Mouse (Mus musculus) midbrain, postnatal 0 days (tissue): ENCODE results near the gene Daam1. TPM values are rescaled to one million over a fixed set of nuclear protein-coding genes. Genes with fewer than 3 reads are reported as not detected.

Experiments used
- ATAC-seq: fragments of 200-750 bp; cut with Nextera tagmentation; 2 replicates; pipeline ENCODE4 v1.8.0; 2017; ENCODE audit warnings: moderate number of reproducible peaks, mild to moderate bottlenecking, moderate TSS enrichment, moderate library complexity; ENCODE audit not compliant: low FRiP score
- DNase-seq: peaks from one replicate; pipeline ENCODE4 v3.0.0-alpha.2; 2015; ENCODE audit warnings: low spot score
- H3K27ac ChIP-seq: fragments of 300-500 bp; sonication (generic); 2 replicates; pipeline ENCODE4 v1.5.1; 2014; ENCODE audit warnings: low read depth, mild to moderate bottlenecking, low read length, mixed read lengths
- H3K27me3 ChIP-seq: fragments of 300-500 bp; sonication (generic); 2 replicates; pipeline ENCODE4 v1.6.1; 2014; ENCODE audit warnings: low read length, control low read depth, mixed read lengths; ENCODE audit not compliant: insufficient read depth
- H3K36me3 ChIP-seq: fragments of 300-500 bp; sonication (generic); 2 replicates; pipeline ENCODE4 v1.6.1; 2014; ENCODE audit warnings: low read length, control low read depth, mixed read lengths; ENCODE audit not compliant: insufficient read depth
- H3K4me1 ChIP-seq: fragments of 300-500 bp; sonication (generic); 2 replicates; pipeline ENCODE4 v1.6.1; 2014; ENCODE audit warnings: mild to moderate bottlenecking, control low read depth, antibody characterized with exemption, low read length, mixed read lengths; ENCODE audit not compliant: insufficient read depth
- H3K4me2 ChIP-seq: fragments of 300-500 bp; sonication (generic); 2 replicates; pipeline ENCODE4 v1.6.1; 2014; ENCODE audit warnings: low read depth, mild to moderate bottlenecking, low read length, mixed read lengths; ENCODE audit not compliant: poor library complexity, severe bottlenecking
- H3K4me3 ChIP-seq: fragments of 300-500 bp; sonication (generic); 2 replicates; pipeline ENCODE4 v1.5.1; 2014; ENCODE audit warnings: low read depth, mild to moderate bottlenecking, low read length, moderate library complexity
- H3K9ac ChIP-seq: fragments of 300-500 bp; sonication (generic); replicated peaks from 2 replicates; pipeline ENCODE4 v1.6.1; 2014; ENCODE audit warnings: mild to moderate bottlenecking, low read length, moderate library complexity, mixed read lengths; ENCODE audit not compliant: poor library complexity, severe bottlenecking
- H3K9me3 ChIP-seq: fragments of 300-500 bp; sonication (generic); 2 replicates; pipeline ENCODE4 v1.6.1; 2016; ENCODE audit warnings: low read length, control low read depth
- CTCF ChIP-seq: IDR thresholded peaks from 2 replicates; pipeline ENCODE4 v1.5.1; 2016; ENCODE audit warnings: antibody characterized with exemption, mild to moderate bottlenecking
- WGBS: fragments of 180-500 bp; shearing (Covaris S2); extraction: QIAGEN DNeasy Blood & Tissue Kit; methylation state at CpG from one replicate; pipeline ENCODE4 v1.1.7; 2014; 5-methylcytosine and 5-hydroxymethylcytosine counted together
- polyA plus RNA-seq: library from polyadenylated mRNA; unstranded; fragments of >200 nt; fragmentation: Nextera tagmentation; extraction: Ambion mirVana; gene quantifications from 2 replicates; pipeline ENCODE4 v1.2.1, GENCODE M21; 2015
- total RNA-seq: library from RNA; depleted of rRNA; stranded (reverse); fragments of >200 nt; gene quantifications from 2 replicates; pipeline ENCODE4 v1.2.3, GENCODE M21; 2014

The Daam1 gene
- total and polyA plus RNA-seq, 2 experiments from 2014 or later: 27.3 to 86.0 TPM

- Histone ChIP-seq H3K27me3 (no peaks in the 10 kb centered on the region), H3K4me1 (peaks cover 12% of the 10 kb centered on the region; the same call in 1 of the 2 replicates), H3K4me2 (no peak overlapping the region), H3K9ac (no peak overlapping the region; the same call in 1 of the 2 replicates), H3K27ac (no peak overlapping the region), H3K36me3 (0 out of 2 replicates have a peak, but pooled peaks cover 5% of the 10 kb centered on the region), H3K9me3 (no peaks in the 10 kb centered on the region), H3K4me3 (no peak overlapping the region)
- DNase-seq (no peak), ATAC-seq (no peak)
- no peak for TF ChIP-seq CTCF
Measured at GRCm38 (mm10) chr12:71856480-71856754, 25.5 kb downstream of the Daam1 start.

- peaks cover 14% of the 10 kb centered on the region; the same call in 1 of the 2 replicates for H3K4me1 ChIP-seq
- H3K36me3 ChIP-seq: 0 out of 2 replicates have a peak, but pooled peaks cover 5% of the 10 kb centered on the region
- H3K4me2 ChIP-seq: no peak overlapping the region
- no peaks in the 10 kb centered on the region for H3K9me3 ChIP-seq
- DNase-seq (no peak), ATAC-seq (no peak)
- whole genome bisulfite sequencing: 63% methylated on average over 5 of the region's 5 CpGs
- no peak overlapping the region for H3K9ac ChIP-seq
- no peak for TF ChIP-seq CTCF
- no peak overlapping the region for H3K27ac ChIP-seq
- H3K4me3 ChIP-seq: no peak overlapping the region
- no peaks in the 10 kb centered on the region for H3K27me3 ChIP-seq
Measured at GRCm38 (mm10) chr12:71859096-71859495, 28.2 kb downstream of the Daam1 start.

DNA sequence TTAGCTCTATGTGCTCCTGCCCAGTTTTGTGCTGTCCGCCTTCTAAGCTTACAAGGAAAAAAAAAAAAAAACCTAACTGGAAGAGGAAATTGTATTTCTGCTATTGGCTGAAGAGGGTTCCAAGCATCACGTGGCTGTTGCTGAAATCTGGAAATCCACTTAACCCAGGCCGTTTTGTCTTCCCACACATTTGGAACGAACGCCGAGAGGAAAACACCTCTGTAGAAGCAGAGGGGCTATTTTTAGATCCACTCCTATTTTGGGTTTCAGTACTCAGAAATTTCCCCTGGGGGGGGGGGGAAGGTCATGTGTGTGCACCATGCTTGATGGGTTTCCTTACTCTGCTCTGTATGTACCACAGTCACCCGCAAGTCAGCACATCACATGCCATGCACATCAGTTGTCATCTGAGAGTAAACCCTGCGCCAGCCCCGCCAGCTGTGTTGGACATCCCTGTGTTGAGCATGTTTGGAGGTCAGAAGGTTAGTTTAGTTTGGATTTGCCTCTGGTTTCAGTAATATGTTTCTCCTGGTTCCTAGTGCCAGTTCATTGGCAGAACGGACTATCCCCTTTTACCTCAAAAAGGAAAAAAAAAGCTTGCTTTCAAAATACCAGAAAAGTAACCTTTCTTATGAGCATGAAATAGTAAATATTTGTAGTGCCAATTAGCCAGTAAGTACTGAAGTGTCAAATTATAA is 33.1 kb downstream of the Daam1 start:
- Histone ChIP-seq H3K27ac (no peak overlapping the region), H3K4me1 (peaks cover 5% of the 10 kb centered on the region; the same call in 1 of the 2 replicates), H3K36me3 (no peaks in the 10 kb centered on the region), H3K9me3 (no peaks in the 10 kb centered on the region), H3K9ac (no peak overlapping the region), H3K4me2 (no peak overlapping the region), H3K27me3 (no peaks in the 10 kb centered on the region), H3K4me3 (no peak overlapping the region)
- DNase-seq (no peak), ATAC-seq (no peak)
- TF ChIP-seq CTCF: no peak
- WGBS: 74% methylated on average over 10 of the region's 10 CpGs

GRCm38 (mm10) chr12:71864544-71864897 is 33.6 kb downstream of the Daam1 start:
- H3K36me3 ChIP-seq: no peaks in the 10 kb centered on the region
- H3K27ac ChIP-seq: no peak overlapping the region
- H3K9ac ChIP-seq: no peak overlapping the region
- H3K4me3 ChIP-seq: no peak overlapping the region
- H3K27me3 ChIP-seq: no peaks in the 10 kb centered on the region
- 26% methylated on average over 3 of the region's 3 CpGs for WGBS
- ATAC-seq: no peak
- no peak for TF ChIP-seq CTCF
- H3K9me3 ChIP-seq: no peaks in the 10 kb centered on the region
- peaks cover 3% of the 10 kb centered on the region; the same call in 1 of the 2 replicates for H3K4me1 ChIP-seq
- no peak overlapping the region for H3K4me2 ChIP-seq
- DNase-seq: no peak

DNA sequence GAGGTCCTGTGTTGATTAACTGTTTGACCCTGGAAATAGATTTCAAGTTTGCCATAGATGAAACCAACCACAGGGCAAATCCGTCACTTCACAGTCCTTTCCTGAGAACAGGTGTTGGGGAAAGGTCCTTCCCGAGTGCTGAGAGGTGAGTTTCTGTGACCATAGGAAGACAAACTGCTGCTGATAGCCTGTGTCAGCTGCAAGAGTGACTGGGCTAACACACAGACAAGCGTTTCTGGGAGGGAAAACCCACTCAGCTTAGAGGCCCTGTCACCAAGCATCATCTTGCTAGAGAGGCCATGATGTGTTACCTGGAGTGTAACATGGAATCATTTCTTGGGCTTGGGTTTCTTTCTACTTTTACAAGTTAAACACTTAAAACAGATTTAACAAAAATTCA is 35.1 kb downstream of the Daam1 start:
- ATAC-seq: no peak
- H3K9me3 ChIP-seq: no peaks in the 10 kb centered on the region
- H3K9ac ChIP-seq: no peak overlapping the region
- H3K27ac ChIP-seq: no peak overlapping the region
- no peaks in the 10 kb centered on the region for H3K27me3 ChIP-seq
- H3K36me3 ChIP-seq: no peaks in the 10 kb centered on the region
- DNase-seq: no peak
- no peak overlapping the region for H3K4me3 ChIP-seq
- no peak overlapping the region for H3K4me2 ChIP-seq
- no peak for TF ChIP-seq CTCF
- 88% methylated on average over 3 of the region's 3 CpGs for WGBS
- H3K4me1 ChIP-seq: peaks cover 3% of the 10 kb centered on the region; the same call in 1 of the 2 replicates

GRCm38 (mm10) chr12:71867345-71868240 is 36.7 kb downstream of the Daam1 start:
- no peak overlapping the region for H3K4me3 ChIP-seq
- no peak for TF ChIP-seq CTCF
- ATAC-seq (no peak), DNase-seq (no peak)
- whole genome bisulfite sequencing: 81% methylated on average over 9 of the region's 9 CpGs
- H3K36me3 ChIP-seq: no peaks in the 10 kb centered on the region
- no peak overlapping the region for H3K9ac ChIP-seq
- no peaks in the 10 kb centered on the region for H3K9me3 ChIP-seq
- H3K27me3 ChIP-seq: no peaks in the 10 kb centered on the region
- no peak overlapping the region for H3K4me2 ChIP-seq
- H3K4me1 ChIP-seq: peaks cover 3% of the 10 kb centered on the region; the same call in 1 of the 2 replicates
- H3K27ac ChIP-seq: no peak overlapping the region
